In the genomic region with DNA sequence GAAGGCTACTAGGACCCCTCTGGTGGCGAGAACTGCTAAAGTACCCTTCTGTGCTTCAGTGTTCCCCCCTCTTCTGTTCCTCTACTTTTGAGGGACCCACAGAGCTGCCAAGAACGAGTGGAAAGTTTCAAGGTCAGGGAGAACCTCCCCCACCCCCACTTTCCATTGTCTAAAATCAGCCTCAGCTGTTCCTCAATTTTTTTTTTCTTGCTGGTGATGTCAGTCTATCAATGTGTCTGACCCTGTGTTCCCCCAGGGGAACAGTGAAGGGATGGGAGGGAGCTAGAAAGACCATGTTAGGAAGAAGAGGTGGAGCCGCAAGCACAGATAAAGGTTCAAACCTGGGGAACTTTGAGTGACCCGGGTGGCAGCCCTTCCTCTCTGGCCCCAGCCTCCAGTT, we compare ENCODE assay signal across 8 mouse cellular contexts. TPM values are rescaled to one million over a fixed set of nuclear protein-coding genes. Genes with fewer than 3 reads are reported as not detected.
DNase-seq lines count a peak whose midpoint lies in the region; ATAC-seq and TF ChIP-seq lines count a peak whose summit lies in the region.

A gene (plus strand): TSS at position 356 of the 400 bp plus-strand sequence.

- H3K9ac ChIP-seq in forebrain, postnatal 0 days, result no peak within 1 kb of the TSS
- no peak within 1 kb of the TSS for H3K9ac ChIP-seq in hindbrain, embryonic 15.5 days
- H3K9ac ChIP-seq in liver, postnatal 0 days (replicated peaks), result no peak within 1 kb of the TSS

- no peak for DNase-seq in cerebellum, adult 2 months
- no peak for DNase-seq in cerebellum, adult 18-20 months
- no peak for DNase-seq in forebrain, postnatal 0 days
- no peak for DNase-seq in liver, postnatal 0 days
- DNase-seq in right cerebral cortex, postnatal 25 days, result no peak
- no peak for DNase-seq in frontal cortex, postnatal 36 days (ENCODE audit: low spot score in 2 of 2)

- TF ChIP-seq EP300 in liver, postnatal 0 days (IDR thresholded peaks at IDR 0.05; ENCODE audit: low read depth), result no peak

- no peak within 1 kb of the TSS for H3K4me2 ChIP-seq in forebrain, postnatal 0 days (ENCODE audit: low read depth)
- no peak within 1 kb of the TSS for H3K4me2 ChIP-seq in hindbrain, embryonic 15.5 days
- H3K4me2 ChIP-seq in liver, postnatal 0 days (ENCODE audit: low read depth, low read length), result no peak within 1 kb of the TSS

- no peaks in the 10 kb centered on the region for H3K27me3 ChIP-seq in cerebellum, adult 2 months (ENCODE audit: control insufficient read depth, insufficient read depth, low read length)
- no peaks in the 10 kb centered on the region for H3K27me3 ChIP-seq in forebrain, postnatal 0 days (ENCODE audit: insufficient read depth, low read length)
- H3K27me3 ChIP-seq in hindbrain, embryonic 15.5 days, result no peaks in the 10 kb centered on the region
- H3K27me3 ChIP-seq in liver, postnatal 0 days (ENCODE audit: insufficient read depth, low read length), result no peaks in the 10 kb centered on the region

- no peaks in the 10 kb centered on the region for H3K9me3 ChIP-seq in forebrain, postnatal 0 days (ENCODE audit: low read length)
- H3K9me3 ChIP-seq in hindbrain, embryonic 15.5 days, result no peaks in the 10 kb centered on the region
- H3K9me3 ChIP-seq in liver, postnatal 0 days (ENCODE audit: low read length), result no peaks in the 10 kb centered on the region

- no peaks in the 10 kb centered on the region for H3K4me1 ChIP-seq in cerebellum, adult 2 months (ENCODE audit: control insufficient read depth, insufficient read depth, low read length)
- no peaks in the 10 kb centered on the region for H3K4me1 ChIP-seq in forebrain, postnatal 0 days (ENCODE audit: insufficient read depth)
- peaks cover 5% of the 10 kb centered on the region for H3K4me1 ChIP-seq in hindbrain, embryonic 15.5 days (replicated peaks)
- 0 out of 2 replicates have a peak, but pooled peaks cover 4% of the 10 kb centered on the region for H3K4me1 ChIP-seq in liver, postnatal 0 days (ENCODE audit: insufficient read depth)

- H3K4me3 ChIP-seq in cerebellum, adult 2 months (replicated peaks; ENCODE audit: insufficient read depth, low read depth, low read length), result no peak within 1 kb of the TSS
- H3K4me3 ChIP-seq in forebrain, postnatal 0 days (ENCODE audit: low read depth, low read length), result no peak within 1 kb of the TSS
- H3K4me3 ChIP-seq in hindbrain, embryonic 15.5 days, result no peak within 1 kb of the TSS
- no peak within 1 kb of the TSS for H3K4me3 ChIP-seq in liver, postnatal 0 days (ENCODE audit: low read depth, low read length)

- no peak for TF ChIP-seq CTCF in cerebellum, adult 2 months (IDR thresholded peaks at IDR 0.05; ENCODE audit: borderline replicate concordance, insufficient read depth, low read depth, low read length)
- no peak for TF ChIP-seq CTCF in forebrain, postnatal 0 days (IDR thresholded peaks at IDR 0.05; ENCODE audit: low read depth)
- no peak for TF ChIP-seq CTCF in liver, postnatal 0 days (IDR thresholded peaks at IDR 0.05; ENCODE audit: low read depth)

- no peak for ATAC-seq in activated CD4-positive, CD25-positive, alpha-beta regulatory T cell, adult 4 months
- no peak for ATAC-seq in forebrain, postnatal 0 days
- ATAC-seq in hindbrain, embryonic 15.5 days (ENCODE audit: low FRiP score, low read depth), result no peak
- ATAC-seq in liver, postnatal 0 days, result no peak

- 68% methylated on average over 4 of the region's 4 CpGs for WGBS in cerebellum, adult 2 months
- 74% methylated on average over 4 of the region's 4 CpGs for WGBS in forebrain, postnatal 0 days
- 69% methylated on average over 4 of the region's 4 CpGs for WGBS in hindbrain, embryonic 15.5 days
- 44% methylated on average over 4 of the region's 4 CpGs for WGBS in liver, postnatal 0 days (ENCODE audit: insufficient replicate concordance)

- no peak for TF ChIP-seq POLR2A in cerebellum, adult 2 months (IDR thresholded peaks at IDR 0.05; ENCODE audit: borderline replicate concordance, insufficient read depth, low read length)

- no peaks in the 10 kb centered on the region for H3K36me3 ChIP-seq in forebrain, postnatal 0 days (ENCODE audit: insufficient read depth)
- no peaks in the 10 kb centered on the region for H3K36me3 ChIP-seq in hindbrain, embryonic 15.5 days
- no peaks in the 10 kb centered on the region for H3K36me3 ChIP-seq in liver, postnatal 0 days (replicated peaks; ENCODE audit: insufficient read depth, low read length)

- H3K27ac ChIP-seq in cerebellum, adult 2 months (ENCODE audit: insufficient read depth, low read length), result no peak within 1 kb of the TSS
- no peak within 1 kb of the TSS for H3K27ac ChIP-seq in forebrain, postnatal 0 days (ENCODE audit: low read depth, low read length)
- H3K27ac ChIP-seq in hindbrain, embryonic 15.5 days (replicated peaks), result no peak within 1 kb of the TSS
- H3K27ac ChIP-seq in liver, postnatal 0 days (ENCODE audit: low read depth), result no peak within 1 kb of the TSS

RNA-seq across cellular contexts. Expression of the gene that starts here (rescaled TPM):
- 120 and 124 TPM in 2 replicates for polyA plus RNA-seq in cerebellum, adult 2 months (2012; rRNA removed)
- 100 to 1,000 TPM; 850 to 880 TPM for polyA plus RNA-seq in activated CD4-positive, CD25-positive, alpha-beta regulatory T cell, adult 4 months (2017; shearing (Covaris generic))
- total RNA-seq in forebrain, postnatal 0 days (2014; rRNA removed), result 315 and 316 TPM in 2 replicates
- 419 and 440 TPM in 2 replicates for polyA plus RNA-seq in forebrain, postnatal 0 days (2015; fragmentation: Nextera tagmentation; extraction: Ambion mirVana)
- 342 and 354 TPM in 2 replicates for polyA plus RNA-seq in hindbrain, embryonic 15.5 days (2015; fragmentation: Nextera tagmentation; extraction: Ambion mirVana)
- polyA plus RNA-seq in liver, postnatal 0 days (2015; fragmentation: Nextera tagmentation; extraction: Ambion mirVana), result 156 and 162 TPM in 2 replicates
